Mouse (Mus musculus): Measurements from ENCODE around the gene Gsdma.

Gene Gsdma

DNA sequence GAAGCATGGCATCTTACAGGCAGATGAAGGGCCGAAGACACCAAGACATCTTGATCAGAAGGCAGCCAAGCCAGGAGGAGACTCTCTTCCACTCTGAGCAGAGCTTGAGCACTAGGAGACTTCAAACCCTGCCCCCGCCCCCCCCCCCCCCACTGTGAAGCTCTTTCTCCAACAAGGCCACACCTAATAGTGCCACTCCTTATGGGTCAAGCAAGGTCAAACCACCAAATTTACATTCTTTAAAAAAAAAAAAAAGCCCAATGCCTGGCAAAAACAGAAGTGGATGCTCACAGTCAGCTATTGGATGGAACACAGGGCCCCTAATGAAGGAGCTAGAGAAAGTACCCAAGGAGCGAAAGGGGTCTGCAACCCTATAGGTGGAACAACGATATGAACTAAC is 16.4 kb downstream of the Gsdma start:
- DNase-seq (ENCODE audit: low read depth, low spot score): peak; percentile 17

DNA sequence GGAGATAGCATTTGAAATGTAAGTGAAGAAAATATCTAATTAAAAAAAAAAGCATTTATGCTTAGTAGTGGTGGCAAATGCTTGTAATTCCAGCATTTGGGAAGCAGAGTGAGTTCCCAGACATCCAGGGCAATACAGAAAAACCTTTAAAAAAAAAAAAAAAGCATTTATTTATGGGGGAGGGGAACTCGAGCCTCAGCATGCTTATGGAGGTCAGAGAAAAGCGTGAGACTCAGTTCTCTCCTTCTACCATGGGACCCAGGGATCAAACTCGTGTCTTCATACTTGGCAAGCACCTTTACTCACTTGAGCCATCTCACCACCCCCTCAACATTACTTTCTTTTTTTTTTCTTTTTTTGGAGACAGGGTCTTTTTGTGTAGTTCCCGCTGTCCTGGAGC is 17.0 kb downstream of the Gsdma start:
- no peak for DNase-seq (ENCODE audit: low read depth, low spot score)

DNA sequence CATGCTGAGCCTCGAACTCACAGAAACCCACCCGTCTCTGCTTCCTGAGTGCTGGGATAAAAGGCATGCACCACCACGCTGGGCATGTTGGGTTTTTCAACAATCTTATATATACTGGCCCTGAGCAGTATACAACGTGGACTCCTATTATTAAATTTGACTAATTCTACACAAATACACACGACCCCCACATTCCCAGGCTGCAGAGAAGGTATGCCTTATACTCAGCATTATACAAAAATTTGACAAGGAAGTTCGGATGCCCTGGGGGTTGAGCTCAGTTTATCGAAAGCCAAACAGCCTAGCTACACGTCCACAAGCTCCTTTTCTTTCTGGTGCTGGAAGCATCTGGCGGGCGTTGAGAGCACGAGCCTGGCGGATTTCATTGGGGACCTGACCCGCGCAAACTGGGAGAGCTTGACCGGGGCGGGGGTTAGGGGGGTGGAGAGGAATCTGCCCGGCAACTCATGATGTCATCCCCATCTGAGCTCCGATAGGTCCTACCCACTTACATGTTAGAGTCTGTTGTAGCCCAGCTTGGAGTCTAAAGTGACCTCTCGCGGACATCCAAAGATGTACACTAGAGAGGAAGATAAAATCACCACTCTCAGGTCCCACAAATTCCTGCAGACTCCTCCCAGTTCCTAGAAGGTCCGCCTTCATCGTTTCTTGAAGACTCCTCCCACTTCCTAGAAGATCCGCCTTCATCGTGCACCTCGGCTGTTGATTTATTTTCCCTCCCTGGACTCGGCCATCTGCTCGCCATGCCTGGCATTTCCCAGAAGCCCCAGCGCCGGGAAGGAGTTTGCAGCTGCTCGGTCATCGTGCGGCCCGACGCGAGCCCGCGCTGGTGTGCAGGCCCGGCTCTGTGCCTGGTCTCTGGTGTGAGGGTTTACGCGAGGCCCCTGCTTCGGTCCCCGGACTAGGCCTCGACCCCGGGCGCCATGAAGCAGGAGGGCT is 17.9 kb downstream of the Gsdma start, which contains the start of gene Psmd3:
Gene Psmd3, plus strand, starts transcription at position 769 of the 960 bp plus-strand sequence.
- peak; percentile 98 for DNase-seq (ENCODE audit: low read depth, low spot score)

DNA sequence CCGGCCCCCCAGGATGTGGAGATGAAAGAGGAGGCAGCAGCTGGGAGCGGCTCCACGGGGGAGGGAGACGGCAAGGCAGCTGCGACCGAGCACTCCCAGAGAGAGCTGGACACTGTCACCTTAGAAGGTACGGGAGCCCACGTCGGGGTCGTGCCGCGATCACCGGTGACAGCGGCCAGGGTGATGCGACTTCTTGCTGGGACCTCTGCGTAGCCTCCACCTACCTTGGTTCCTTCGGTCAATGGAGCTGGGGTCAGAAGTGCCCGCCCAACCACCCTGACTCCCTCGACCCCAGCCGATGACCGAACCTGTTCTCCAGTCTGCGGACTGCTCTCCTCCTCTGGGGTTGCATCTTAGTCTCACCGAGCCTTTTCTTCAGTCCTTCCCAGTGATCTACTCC is 18.7 kb downstream of the Gsdma start:
- DNase-seq (ENCODE audit: low read depth, low spot score): no peak

DNA sequence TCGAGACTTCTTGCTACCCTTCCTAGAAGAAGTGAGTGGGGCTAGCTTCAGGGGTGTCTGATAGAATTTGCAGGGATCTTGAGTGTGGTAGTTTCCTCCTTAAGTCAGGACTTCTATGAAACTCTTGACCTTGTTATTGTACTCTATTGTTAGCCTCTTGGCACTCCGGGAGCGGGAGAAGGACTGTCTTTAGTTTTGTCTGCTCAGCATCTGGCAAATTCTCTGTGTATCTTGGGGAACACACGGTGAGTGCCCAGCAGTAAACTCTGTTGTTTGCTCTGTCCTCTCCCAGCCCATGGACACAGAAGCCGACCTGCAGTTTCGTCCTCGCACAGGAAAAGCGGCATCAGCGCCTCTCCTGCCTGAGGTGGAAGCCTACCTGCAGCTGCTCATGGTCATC is 21.5 kb downstream of the Gsdma start:
- no peak for DNase-seq (ENCODE audit: low read depth, low spot score)

DNA sequence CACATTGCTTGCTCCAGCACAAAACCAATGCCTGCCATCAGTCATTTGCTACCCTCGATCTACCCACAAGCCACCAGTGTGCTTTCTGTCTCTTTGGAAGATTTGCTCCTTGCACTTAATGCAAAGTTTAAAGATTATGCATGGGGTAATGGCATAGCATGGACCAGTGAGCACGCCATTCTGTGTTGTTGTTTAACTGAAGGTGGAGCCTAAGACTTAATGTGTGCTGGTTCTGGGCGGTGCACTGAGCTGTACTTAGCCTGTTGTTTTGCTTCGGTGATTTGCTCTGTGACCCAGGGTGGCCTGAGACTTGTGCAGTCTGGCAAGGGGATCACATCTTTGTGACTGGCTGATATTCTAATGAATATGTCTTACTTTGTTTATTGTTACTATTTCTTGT is 22.8 kb downstream of the Gsdma start:
- DNase-seq (ENCODE audit: low read depth, low spot score): no peak

DNA sequence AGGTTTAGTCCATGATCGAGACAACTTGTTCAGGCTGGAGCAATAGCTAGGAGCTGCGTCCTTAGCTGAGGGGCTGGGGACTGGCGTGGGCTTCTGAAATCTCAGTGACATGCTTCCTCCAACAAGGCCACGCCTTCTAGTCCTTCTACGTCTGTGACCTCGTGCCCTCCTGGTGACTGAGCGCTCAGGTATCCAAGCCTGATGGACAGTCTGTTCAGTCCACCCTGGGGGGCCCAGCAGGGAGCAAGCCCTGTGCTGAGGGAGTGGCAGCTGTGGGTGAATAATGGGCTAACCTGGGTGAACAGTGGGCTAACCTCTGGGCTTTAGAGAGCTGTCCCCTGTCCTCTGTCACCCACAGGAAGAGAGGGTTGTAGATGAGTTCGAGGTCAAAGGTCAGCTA is 23.9 kb downstream of the Gsdma start:
- no peak for DNase-seq (ENCODE audit: low read depth, low spot score)

DNA sequence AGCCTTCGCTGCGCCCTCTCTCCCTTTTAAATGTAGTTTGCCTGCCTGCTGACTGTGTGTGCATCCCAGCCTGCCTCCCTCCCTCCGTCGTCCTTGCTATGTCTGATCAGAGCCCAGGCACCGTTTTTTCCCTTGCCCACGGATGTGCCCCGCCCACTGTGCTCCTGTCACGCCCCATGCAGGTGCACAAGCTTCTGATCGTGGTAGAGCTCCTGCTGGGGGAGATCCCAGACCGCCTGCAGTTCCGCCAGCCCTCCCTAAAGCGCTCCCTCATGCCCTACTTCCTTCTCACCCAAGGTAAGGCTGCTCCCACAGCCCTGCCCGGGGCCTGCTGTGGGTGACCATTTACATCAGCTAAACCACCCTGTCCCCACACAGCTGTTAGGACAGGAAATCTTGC is 29.1 kb downstream of the Gsdma start:
- DNase-seq (ENCODE audit: low read depth, low spot score): no peak

DNA sequence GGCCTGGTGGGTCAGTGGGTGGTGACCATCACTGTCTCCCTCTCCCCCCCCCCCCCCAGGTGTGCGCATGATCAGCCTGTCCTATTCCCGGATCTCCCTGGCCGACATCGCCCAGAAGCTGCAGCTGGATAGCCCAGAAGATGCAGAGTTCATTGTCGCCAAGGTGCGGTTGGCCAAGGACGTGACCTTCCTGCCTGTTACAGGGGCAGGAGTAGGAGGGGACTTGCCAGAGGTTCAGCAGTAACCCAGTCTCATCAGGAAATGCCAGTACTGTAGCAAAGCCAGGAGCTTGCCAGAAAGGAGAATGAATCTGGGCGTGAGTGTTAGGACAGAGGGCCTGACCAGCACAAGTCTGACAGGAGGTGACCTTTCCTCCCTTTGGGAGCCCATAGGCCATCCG is 29.6 kb downstream of the Gsdma start:
- DNase-seq (ENCODE audit: low read depth, low spot score): no peak

DNA sequence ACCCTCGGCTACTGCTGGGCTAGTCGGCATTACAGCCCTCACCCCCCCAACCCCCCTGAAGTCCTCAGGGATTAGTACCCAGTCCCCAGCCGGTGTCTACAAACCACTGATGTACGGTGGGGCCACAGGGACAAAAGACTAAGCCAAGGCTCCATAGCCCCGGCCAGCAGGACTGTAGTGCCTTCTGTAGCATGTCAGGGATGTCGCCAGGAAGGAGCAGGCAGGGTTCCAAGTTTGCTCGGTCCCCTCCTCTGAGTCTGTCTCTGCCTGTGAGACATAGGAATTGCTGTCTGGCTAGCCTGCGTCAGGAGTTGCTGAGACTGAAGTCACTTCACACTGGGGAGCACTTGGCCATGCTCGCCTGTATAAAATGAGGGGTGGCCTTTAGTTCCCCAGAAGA is 30.1 kb downstream of the Gsdma start:
- no peak for DNase-seq (ENCODE audit: low read depth, low spot score)

DNA sequence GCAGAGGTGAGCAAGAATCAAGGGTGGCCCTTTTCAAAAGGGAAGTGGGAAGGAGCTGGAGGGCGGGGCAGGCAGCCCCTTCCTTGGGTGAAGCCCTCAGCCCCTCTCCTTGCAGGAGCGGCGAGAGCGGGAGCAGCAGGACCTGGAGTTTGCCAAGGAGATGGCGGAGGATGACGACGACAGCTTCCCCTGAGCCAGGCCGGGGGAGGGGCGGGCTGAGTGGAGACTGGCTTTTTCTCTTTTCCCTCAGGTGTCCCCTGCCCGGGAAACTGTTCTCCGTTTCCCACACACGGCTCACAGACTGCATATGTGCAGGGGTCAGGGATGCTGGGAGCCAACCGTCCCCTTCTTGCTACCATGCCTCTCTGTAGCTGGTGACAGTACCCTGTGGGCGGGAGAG is 31.3 kb downstream of the Gsdma start:
- DNase-seq (ENCODE audit: low read depth, low spot score): no peak

DNA sequence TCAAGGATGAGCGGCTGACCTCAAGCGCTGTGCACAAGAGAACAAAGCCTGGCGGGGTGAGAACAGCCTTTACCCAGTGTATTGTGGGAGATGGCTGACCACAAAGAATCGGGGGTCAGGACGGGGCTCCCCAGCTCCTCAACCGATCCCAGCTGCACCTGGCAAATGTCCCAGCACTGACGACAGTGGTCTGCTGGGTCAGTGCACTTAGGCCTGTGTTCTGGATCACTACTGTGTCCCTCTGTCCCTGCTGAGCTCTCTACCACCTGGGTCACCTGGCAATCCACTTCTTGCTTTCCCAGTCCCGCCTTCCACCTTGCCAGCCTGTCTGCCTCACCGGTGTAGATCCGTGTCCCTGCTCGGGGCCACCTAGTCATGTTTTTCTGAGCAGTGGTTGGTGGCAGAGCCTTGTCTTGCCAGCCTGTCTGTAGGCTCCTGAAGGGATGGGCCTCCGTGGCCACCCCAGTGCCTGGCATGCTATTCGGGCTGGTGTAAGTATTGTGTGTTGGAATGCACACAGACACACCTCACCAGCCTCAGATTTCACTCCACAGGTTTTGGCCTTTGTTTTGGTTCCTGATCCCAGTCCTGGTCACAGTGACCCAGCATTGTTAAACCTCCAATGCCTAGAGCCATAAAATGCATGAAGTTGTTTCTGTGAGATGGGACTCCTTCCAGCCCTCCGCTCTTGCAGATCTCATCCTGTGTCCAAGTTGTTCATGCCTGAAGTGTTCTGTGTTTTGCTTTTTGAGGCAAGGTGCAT is 32.5 kb downstream of the Gsdma start:
- no peak for DNase-seq (ENCODE audit: low read depth, low spot score)

DNA sequence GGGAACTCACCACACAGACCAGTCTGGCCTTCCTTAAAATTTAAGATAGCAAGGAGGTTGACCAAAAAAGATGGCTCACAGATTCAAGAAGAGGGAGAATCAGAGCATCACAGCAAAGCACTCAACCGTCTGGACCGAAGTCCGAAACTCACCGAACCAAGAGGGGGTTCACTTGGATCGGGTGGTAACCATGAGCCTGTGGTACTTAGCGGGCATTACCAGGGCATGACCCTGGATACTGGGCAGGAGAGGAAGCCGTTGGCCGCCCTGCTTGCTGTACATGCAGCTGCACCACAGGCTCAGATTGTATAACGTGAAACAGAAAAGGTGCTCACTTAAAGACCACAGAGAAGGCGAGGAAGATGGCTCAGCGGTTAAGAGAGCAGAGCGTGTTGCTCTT is 33.1 kb downstream of the Gsdma start:
- DNase-seq (ENCODE audit: low read depth, low spot score): no peak

DNA sequence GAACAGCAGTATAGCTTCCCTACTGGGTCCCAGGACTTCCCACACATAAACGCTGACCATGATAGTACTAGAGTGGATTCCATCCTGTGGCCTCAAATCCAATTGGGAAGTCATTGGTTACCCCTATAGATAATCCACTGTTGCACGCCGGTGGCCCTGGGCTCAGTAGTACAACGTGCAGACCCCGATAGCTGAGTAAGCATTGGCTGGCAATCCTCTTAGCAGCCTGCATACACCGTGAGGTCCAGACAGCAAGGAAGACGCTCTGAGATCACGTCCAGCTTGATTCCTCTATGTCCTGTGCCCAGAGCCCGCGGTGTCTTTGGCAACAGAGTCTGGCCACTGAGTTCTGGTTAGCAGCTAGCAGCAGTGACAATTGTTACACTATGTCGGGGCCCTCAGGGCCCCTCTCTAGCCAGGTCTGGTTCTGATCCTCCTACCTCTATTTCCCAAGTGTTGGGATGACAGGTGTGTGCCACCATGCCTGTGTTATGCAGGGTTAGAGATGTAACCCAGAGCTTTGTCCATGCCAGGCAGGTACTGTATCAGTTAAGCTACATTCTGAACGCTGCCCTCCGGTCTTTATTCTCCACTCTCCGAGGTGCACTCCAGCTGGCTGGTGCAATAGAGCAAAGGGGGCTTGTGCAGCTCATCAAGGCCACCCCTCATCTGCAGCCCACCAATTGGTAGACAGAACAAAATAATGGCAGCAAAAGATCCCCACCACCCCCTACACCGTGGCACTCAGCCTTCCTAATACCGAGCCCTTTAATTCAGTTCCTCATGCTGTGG is 34.9 kb downstream of the Gsdma start:
- no peak for DNase-seq (ENCODE audit: low read depth, low spot score)

DNA sequence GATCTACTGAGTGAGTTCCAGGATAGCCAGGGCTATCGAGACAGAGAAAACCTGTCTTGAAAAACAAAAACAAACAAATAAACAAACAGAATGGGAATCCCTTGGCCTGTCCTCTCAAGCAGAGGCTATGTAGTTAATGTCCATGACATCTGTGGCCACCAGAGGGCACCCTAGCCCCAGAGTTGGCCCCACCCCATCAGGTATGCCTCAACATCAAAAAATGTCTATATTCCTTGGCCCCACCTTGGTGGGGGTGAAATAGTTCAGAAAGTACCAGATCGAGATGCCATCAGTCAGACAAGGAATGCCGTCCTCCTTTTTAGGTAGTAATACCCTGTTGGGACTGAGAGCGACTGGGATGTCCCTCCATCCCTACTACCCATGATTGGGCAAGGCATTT is 35.8 kb downstream of the Gsdma start:
- peak; percentile 66 for DNase-seq (ENCODE audit: low read depth, low spot score)

DNA sequence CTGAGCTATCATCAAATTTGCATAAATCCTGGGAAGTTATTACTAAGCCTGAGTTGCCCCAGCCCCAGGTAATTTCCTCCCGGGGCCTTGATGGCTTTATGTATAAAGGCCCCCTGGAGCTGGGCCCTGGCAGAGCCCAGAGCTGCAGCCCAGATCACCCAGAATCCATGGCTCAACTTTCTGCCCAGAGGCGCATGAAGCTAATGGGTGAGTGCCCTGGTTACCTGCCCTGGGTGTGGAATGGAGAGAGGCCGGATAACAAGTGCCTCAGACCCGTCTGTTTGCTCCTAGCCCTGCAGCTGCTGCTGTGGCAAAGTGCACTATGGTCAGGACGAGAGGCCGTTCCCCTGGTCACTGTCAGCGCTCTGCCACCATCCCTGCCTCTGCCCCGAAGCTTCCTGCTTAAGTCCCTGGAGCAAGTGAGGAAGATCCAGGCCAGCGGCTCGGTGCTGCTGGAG is 37.1 kb downstream of the Gsdma start, which contains the start of gene Csf3:
Gene Csf3, plus strand, starts transcription at position 51 of the 458 bp plus-strand sequence.
- no peak for DNase-seq (ENCODE audit: low read depth, low spot score)

DNA sequence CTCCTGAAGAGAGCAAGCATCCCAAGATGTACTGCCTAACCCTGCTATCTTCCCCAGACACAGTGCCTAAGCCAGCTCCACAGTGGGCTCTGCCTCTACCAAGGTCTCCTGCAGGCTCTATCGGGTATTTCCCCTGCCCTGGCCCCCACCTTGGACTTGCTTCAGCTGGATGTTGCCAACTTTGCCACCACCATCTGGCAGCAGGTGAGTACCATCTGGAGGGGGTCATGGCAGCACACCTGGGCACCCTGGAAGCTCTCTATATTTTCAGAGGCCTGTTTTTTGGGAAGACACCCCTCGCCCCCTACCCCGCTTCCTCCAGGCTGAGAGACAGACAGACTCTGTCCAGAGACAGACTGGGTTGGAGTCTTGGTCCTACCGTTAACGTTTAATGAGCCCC is 38.2 kb downstream of the Gsdma start:
- DNase-seq (ENCODE audit: low read depth, low spot score): no peak

DNA sequence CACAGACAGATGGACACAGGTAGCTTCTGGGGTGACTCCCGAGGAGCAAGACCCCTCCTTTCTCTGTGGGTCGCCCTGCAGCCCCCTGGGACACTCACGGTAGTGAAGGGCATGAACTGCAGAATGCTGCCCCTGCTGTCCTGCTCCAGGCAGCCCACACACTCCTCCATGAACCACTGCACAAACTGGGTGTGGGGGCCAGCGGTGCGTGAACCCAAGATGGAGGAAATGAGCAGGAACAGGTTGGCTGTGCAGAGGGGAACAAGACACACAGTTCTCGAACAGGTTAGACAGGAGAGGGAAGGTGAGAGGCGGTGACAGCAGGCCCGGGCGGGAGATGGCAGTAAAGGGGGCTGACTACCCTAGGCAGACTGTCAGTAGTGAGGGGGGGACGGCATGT is 40.9 kb downstream of the Gsdma start:
- DNase-seq (ENCODE audit: low read depth, low spot score): no peak

DNA sequence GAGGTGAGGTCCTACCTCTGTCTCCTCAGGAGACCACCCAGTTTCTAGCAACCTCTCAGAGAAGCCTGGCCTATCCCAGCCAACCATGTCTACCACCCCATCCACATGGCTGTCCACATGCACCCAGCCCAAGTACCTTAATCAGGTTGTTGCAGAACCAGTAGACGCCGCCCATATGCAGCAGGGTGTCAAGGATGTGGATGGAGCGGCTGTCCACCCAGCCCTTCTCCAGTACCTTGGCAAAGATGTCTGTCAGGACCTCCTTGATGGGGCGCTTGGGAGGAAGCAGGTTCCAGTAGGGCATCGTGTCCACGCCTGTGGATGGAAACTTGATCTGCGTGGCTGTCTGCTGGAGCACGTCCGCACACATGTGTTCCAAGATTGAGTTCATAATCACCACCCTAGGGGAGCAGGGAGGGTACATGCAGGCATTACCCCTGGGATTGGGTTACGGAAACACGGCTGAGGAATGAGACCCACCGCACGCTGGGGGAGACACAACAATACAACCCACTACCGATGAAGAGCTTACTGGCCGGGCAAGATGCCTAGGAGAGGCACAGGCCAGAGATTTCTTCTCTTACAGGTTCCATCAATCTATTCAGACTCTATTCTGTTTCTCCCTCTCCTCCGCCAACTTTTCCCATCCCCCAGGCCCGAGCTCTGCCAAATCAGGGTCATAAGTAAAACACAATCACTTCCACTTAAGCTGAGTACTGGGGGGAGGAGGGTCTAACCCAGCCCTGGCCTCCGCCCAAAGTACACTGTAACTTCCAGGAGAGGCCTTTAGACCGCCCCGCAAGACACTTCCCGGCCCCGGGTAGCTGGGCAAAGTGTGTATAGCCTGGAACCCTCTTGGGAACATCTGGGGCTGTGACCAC is 43.5 kb downstream of the Gsdma start:
- DNase-seq (ENCODE audit: low read depth, low spot score): no peak

DNA sequence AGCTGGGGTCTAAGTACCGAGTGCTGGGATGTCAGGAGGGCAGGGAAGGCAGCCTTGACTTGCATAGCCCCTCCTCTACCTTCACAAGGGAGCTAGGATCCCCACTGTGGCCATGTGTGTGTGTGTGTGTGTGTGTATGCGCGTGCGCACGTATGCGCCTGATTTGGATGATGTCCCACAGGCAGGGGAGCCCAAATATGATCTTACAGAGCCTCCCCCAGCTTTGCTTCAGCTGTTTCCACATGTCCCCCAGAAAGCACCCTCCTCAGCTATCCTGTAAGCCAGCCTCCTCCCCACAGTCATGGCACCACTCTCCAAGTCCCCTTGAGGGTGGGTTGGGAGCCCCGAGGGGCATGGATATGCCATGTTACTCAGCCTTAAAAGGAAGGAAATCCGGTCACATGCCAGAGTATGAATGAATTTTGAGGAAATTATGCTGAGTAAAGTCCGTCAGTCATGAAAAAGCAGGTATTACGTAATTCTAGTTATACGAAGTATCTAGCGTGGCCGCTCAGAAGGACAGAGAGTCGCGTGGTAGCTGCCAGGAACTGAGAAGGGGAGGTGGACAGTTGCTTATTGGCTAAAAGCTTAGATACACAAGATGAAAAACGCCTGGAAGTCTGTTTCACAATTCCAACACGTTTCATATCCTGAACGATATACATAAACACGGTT is 44.3 kb downstream of the Gsdma start:
- no peak for DNase-seq (ENCODE audit: low read depth, low spot score)

All from A20 (cell line).